Mouse (Mus musculus): ENCODE data around the gene Lrrc34.

Lrrc34 gene

GRCm38 (mm10) chr3:30599711-30600545 is 47.7 kb downstream of the Lrrc34 start, which contains the start of gene Actrt3:
Gene Actrt3, minus strand, starts transcription at chr3:30599939.
- DNase-seq (ENCODE audit: low spot score in 2 of 2): peak; percentile 27 to 32

GRCm38 (mm10) chr3:30597271-30597670 is 50.4 kb downstream of the Lrrc34 start:
- DNase-seq (ENCODE audit: low spot score in 2 of 2): no peak

- DNase-seq (ENCODE audit: low spot score in 2 of 2): no peak
These were observed 52.4 kb downstream of the Lrrc34 start for GRCm38 (mm10) chr3:30595111-30595832.

- DNase-seq (ENCODE audit: low spot score in 2 of 2): no peak
These were observed 53.8 kb downstream of the Lrrc34 start for GRCm38 (mm10) chr3:30593719-30594485.

- peak in 1 of 2 experiments; percentile 23 for DNase-seq (ENCODE audit: low spot score in 2 of 2)
These were observed 55.2 kb downstream of the Lrrc34 start for GRCm38 (mm10) chr3:30592418-30592853.

GRCm38 (mm10) chr3:30588865-30589264 is 58.8 kb downstream of the Lrrc34 start:
- no peak for DNase-seq (ENCODE audit: low spot score in 2 of 2)
